Mouse (Mus musculus) adrenal gland, postnatal 25 days (tissue): ENCODE results near the gene Wipf2. TPM values are rescaled to one million over a fixed set of nuclear protein-coding genes. Genes with fewer than 3 reads are reported as not detected.

ENCODE experiments used
- DNase-seq: peaks from one replicate; pipeline ENCODE4 v3.0.0; 2021; ENCODE audit warnings: mixed read lengths
- total RNA-seq: library from RNA; stranded (reverse); gene quantifications from 2 replicates; pipeline ENCODE4 v1.2.3, GENCODE M21; 2021

Wipf2 gene
- total RNA-seq, 1 experiment from 2014 or later = 26.4 TPM

DNA sequence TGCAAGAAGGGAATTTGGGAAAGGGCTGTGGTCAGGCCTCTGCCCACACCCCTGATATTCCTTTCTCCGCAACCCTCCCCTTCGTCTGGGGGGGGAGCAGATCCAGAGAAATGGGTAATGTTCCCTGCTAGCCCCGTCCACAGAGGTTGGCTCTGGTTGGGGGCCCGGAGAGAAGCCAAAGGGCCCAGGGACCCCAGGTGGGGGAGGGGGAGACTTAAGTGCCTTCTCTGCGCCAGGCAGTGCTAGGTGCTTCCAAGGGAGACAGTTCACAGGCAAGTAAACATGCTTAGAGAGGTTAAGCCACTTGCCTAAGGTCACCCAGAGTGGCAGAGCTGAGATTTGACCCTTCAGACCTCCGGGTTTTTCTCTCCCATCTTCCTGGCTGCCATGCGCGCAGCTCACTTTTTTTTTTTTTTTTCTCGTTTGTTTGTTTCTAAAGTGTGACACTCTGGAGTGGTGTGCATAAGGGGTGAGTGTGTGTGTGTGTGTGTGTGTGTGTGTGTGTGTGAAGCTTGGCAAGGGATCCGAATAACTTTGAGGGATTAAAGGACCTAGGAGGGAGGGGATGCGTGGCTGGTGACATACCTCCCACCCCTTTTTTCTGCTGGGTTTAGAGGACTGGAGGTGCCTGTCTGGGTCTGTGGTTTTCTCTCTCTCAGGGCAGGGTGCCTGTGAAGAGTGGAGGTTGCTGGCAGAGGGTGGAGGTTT is 81.6 kb downstream of the Wipf2 start:
- DNase-seq = no peak

DNA sequence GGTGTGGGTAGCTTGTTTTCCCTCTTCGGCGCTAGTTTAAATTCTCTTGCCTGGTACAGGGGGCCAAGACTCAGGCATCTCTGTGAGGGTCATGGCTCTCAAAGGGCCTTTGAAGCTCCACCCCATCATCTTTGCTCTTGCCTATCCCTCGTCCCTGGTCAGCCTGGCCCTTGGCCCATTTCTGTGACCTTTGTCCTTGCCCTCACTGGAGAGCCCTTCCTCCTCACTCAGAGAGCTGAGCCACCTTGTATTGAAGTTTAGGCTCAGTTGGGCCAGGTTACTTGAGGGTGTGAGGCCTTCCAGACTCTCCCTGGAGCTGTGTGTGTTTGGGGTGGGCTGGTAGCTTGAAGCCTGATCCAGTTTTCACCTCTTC is 82.2 kb downstream of the Wipf2 start:
- peak; percentile 80 for DNase-seq

DNA sequence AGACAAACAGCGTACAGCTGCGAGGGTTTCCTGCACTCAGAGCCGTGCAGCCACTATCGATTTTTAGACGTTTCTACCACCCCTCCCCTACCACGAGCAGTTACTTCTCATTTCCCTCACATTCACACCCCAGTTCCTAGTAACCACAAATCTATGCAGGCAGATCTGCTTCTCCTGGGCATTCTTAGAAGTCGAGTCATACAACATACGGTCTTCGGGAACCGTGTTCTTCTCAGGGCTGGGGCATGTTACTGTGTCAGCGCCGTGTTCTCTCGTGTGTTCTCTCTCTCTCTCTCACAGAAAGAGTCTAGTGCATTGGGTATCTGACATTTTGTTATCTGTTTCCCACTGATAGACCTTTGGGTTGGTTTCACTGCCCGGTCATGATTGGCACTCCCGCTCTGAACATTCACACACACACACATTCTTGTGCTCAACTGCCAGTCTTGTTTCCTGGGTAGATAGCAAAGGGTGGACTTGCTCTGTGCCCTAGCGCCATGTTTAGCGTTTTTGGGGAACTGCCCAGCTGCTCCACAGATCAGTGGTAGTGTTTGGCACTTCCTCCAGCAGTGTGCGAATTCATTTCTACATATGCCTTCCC is 84.6 kb downstream of the Wipf2 start:
- DNase-seq = peak; percentile 0

DNA sequence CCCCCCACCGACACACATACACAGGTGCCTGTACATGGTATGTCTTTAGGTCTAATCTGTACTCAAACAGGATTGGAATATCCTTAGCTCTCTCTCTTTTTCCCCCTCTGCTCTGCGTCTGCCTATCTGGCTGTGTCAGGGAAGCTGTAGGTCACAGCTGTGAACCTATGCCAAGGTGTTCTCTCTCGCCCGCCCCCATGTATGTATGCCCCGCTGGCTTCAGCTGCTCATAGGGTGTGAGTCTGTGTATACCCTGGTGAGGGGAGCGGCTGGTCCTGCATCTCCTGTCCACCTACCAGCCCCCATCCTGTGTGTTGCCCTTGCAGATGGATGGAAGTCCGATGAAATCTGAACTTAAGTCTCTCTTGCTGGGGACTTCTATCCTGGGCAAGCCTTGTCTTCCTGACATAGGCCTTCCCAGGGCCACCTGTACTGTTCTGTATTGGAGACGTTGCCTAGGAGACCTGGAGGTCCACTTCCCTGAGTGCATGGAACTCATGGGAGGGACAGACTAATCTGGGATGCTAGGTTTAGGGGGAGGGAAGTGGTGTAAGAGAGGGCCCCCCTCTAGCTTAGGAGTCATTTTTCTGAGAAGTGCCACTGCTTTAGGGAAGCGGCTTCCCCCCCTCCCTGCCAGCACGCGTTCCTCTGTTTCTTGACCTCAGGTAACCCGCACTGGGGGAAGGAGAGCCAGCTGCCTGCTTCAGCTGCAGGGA is 86.0 kb downstream of the Wipf2 start:
- peak; percentile 3 for DNase-seq

DNA sequence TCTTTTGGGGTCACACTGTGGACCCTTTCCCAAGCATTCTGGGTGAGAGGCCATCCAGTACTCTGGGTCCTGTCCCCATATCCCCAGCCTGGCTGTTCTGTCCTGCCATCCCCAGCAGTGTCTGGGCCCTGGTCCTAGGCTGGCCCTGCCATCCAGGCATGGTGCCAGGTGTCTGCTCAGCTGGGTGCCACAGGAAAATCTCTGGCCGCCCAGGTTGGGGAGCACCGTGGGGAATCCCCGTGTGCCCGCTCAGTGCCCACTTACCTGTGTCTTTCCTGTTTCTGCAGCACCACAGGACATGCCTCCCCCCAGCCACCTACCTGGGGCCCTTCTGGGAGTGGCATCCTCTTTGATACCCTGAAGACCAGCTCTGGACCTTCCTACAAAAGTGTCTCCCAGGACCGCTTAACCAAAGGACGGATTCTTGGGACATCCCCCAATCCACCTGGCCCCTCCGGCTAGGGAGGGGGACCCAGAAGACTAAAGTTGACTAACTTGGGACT is 86.6 kb downstream of the Wipf2 start:
- DNase-seq = peak; percentile 70

DNA sequence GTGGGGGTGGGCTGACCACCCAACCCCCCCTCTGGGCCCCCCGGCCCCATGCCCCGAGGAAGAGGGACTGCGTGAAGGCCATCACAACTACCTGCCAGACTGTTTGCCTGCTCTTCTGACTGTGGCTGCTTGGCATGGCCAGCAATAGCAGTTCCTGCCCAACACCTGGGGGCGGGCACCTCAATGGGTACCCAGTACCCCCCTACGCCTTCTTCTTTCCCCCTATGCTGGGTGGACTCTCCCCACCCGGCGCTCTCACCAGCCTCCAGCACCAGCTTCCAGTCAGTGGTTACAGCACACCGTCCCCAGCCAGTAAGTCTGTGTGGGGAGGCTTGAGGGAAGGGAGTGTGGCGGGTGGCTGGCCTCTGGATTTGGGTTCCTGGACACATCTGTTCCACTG is 87.0 kb downstream of the Wipf2 start:
- no peak for DNase-seq

DNA sequence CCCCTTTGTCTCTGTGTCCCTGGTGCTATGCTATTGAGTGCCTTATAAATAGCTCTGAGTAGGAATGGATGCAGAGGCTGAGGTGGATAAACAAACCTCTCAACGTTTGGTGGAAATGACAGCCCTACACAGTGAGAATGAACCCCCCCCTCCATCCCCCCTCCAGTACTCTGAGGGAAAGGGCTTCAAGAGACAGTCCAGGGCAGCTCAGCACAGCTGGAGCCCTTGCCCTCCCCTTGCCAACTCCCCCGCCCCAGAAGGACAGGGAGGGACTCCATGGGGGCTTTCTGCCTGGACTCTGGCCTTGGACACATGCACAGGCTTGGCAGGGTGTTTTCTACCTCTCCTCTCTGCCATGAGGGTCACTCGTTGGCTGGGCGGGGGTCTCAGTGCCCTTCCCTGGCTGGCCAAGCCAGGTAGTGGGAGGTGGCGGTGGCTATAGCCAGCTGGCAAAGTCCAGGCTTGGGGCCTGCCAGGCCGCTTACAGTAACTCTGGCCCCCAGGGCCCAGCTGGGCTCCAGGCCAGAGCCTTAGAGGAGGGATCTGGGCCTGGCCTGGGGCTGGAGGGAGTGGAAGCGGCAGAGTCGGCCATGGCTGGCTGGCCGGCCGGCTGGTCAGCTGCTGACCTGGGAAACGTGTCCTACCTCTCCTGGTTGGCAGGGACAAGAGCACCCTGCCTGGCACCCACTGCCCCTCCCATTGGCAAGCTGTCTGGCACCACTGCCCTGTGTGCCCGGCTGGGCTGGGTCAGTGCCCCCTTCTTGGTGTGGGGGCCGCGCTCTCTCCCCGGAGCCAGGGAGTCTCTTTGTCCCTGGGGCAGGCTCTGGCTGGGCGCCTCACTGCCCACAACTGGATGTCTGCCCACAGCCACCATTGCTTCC is 87.8 kb downstream of the Wipf2 start:
- DNase-seq = peak; percentile 82

DNA sequence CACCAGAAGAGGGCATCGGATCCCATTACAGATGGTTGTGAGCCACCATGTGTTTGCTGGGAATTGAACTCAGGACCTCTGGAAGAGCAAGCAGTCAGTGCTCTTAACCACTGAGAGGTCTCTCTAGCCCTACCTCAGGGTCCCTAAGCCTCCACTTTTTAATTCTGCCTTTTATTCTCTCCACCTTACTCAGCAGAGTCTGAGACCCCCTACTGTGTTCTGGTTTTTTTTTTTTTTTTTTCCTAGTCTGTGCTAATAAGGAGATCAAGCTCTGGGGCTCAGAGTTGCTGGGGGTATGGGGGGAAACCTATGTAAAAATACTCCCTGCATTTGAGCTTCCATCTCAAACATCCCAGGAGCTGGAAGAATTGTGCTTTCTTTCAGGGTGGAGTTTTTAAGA is 88.7 kb downstream of the Wipf2 start:
- no peak for DNase-seq

DNA sequence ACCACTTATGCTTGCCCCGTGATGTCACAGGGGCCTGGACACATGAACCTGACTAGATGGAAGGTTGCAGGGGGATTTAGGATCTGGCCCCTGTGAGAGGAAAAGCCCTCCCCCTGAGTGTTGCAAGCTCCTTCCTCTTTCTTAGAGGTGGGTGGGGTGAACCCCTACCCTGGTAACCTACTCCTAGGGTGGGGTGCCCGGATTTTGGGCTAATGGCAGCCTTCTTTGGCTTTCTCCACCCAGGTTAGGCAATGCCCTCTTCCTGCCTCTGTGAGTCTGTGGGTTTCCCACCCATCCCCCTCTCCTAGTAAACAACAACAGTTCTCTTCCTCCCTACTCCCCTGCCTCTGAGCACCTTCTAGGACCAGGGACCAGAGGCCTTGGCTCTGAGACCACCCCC is 89.3 kb downstream of the Wipf2 start:
- DNase-seq = peak; percentile 0

DNA sequence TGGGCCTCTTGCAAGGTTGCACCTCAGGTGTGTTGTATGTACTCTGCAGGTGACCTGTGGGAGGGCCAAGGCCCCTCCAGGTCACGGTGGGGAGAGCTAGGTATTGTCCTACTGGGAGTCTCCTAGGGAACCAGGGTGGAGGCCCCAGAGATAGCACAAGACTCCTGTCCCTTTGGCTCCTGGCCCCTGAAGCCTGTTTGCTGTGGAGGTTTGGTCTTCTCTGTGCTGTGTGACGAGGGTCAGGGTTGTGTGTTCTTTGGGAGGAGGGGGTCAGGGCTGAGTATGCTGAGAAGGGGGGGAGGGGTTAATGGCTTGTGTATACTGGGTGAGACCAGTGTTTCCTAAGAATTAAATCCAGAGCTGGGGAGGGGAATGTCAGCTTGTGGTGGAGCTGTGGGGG is 89.9 kb downstream of the Wipf2 start:
- peak; percentile 2 for DNase-seq

DNA sequence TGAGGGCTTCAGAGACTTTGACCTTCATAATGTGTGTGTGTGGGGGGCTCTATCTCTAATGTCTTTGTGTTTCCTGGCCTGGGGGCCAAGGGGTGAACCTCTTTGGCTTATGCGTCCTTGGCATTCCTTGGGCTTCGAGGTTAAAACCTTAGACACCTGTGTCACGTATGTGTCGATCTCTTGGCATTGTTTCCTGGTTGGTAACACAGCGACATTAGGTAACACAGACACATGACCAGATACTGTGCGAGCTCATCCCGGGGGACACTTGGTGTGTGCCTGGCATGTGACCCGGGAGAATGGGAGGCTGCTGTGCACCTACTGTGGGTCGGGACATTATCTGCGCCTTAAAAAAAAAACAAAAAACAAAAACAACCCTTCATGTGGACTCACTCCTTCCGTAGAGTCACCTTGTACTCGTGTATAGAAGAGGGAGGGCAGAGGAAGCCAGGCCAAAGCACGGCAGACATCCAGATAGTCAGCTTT is 90.4 kb downstream of the Wipf2 start:
- peak; percentile 8 for DNase-seq

DNA sequence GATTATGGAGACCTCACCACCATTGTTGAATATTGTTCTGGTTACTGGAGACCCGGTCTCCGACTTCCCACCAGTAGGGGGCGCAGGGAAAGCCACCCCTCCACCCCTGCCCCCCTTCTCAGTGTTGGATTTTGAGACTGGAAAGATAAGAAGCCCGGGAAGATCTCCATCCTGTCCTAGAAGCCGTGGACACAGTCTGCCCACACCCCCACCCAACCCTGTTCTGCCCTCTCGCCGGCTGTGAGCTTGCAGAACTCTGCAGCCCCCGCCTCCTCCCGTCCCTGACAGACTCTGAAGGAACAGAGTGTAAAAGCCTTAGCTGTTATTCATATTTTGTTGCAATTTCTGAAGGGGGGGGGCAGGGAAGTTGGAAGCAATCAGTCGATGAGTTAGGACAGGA is 90.9 kb downstream of the Wipf2 start:
- peak; percentile 83 for DNase-seq

Other genes starting within 250 kb of the Wipf2 start
- gene Gm12355, start 238.0 kb upstream of the Wipf2 start, total RNA-seq = 7.6 and 13.5 TPM in 2 replicates
- gene Gsdma3, start 237.3 kb upstream of the Wipf2 start, total RNA-seq = 25.1 and 29.1 TPM in 2 replicates
- gene Gsdma2, start 216.9 kb upstream of the Wipf2 start, total RNA-seq = 0.88 and 1.8 TPM in 2 replicates
- not detected in 2 replicates for gene Gsdma, start 199.3 kb upstream of the Wipf2 start, total RNA-seq
- gene Psmd3, start 181.1 kb upstream of the Wipf2 start, total RNA-seq = 134 and 138 TPM in 2 replicates
- gene Csf3, start 162.4 kb upstream of the Wipf2 start, total RNA-seq = not detected in 2 replicates
- 40.9 and 61.5 TPM in 2 replicates for gene Med24, start 134.2 kb upstream of the Wipf2 start, total RNA-seq
- gene Thra, start 123.0 kb upstream of the Wipf2 start, total RNA-seq = 82.5 and 89.4 TPM in 2 replicates
- gene Nr1d1, start 88.3 kb upstream of the Wipf2 start, total RNA-seq = 234 and 238 TPM in 2 replicates
- gene Msl1, start 68.1 kb upstream of the Wipf2 start, total RNA-seq = 109 and 113 TPM in 2 replicates
- gene Casc3, start 58.7 kb upstream of the Wipf2 start, total RNA-seq = 37.2 and 41.5 TPM in 2 replicates
- gene Rapgefl1, start 26.9 kb upstream of the Wipf2 start, total RNA-seq = 0.52 and 0.70 TPM in 2 replicates
- 1.7 and 4.3 TPM in 2 replicates for gene Cdc6, start 44.2 kb downstream of the Wipf2 start, total RNA-seq
- 21.8 and 27.7 TPM in 2 replicates for gene Rara, start 64.2 kb downstream of the Wipf2 start, total RNA-seq
- not detected in 2 replicates for gene Gjd3, start 119.4 kb downstream of the Wipf2 start, total RNA-seq
- gene Top2a, start 160.6 kb downstream of the Wipf2 start, total RNA-seq = 28.2 and 39.3 TPM in 2 replicates
- 50.5 and 61.1 TPM in 2 replicates for gene Igfbp4, start 177.6 kb downstream of the Wipf2 start, total RNA-seq
- 0.12 TPM in 1 of 2 replicates, not detected in the other for gene Tns4, start 225.7 kb downstream of the Wipf2 start, total RNA-seq